Mouse (Mus musculus) MN1 (cell line): ENCODE data around the gene 4932438A13Rik.

ENCODE experiments used
- DNase-seq: peaks from one replicate; pipeline ENCODE4 v3.0.0-alpha.2; 2016; ENCODE audit warnings: low spot score

Gene 4932438A13Rik

GRCm38 (mm10) chr3:36862721-36863275 is at the start of gene 4932438A13Rik:
TSS of gene 4932438A13Rik (plus strand) at chr3:36863104.
- peak; percentile 98 for DNase-seq

GRCm38 (mm10) chr3:36816633-36817032 is 46.3 kb upstream of the 4932438A13Rik start:
- no peak for DNase-seq

- no peak for DNase-seq
These were observed 43.5 kb upstream of the 4932438A13Rik start for GRCm38 (mm10) chr3:36819402-36819801.

GRCm38 (mm10) chr3:36821037-36821436 is 41.9 kb upstream of the 4932438A13Rik start:
- DNase-seq = no peak

- no peak for DNase-seq
These were observed 37.8 kb upstream of the 4932438A13Rik start for GRCm38 (mm10) chr3:36825098-36825497.

GRCm38 (mm10) chr3:36825554-36825953 is 37.4 kb upstream of the 4932438A13Rik start:
- DNase-seq = no peak

- DNase-seq = no peak
These were observed 35.5 kb upstream of the 4932438A13Rik start for GRCm38 (mm10) chr3:36827274-36828025.

GRCm38 (mm10) chr3:36830218-36830617 is 32.7 kb upstream of the 4932438A13Rik start:
- no peak for DNase-seq

- DNase-seq = no peak
These were observed 28.5 kb upstream of the 4932438A13Rik start for GRCm38 (mm10) chr3:36834426-36834825.

GRCm38 (mm10) chr3:36834832-36835231 is 28.1 kb upstream of the 4932438A13Rik start:
- no peak for DNase-seq

GRCm38 (mm10) chr3:36835525-36836203 is 27.2 kb upstream of the 4932438A13Rik start:
- DNase-seq = no peak

- no peak for DNase-seq
These were observed 26.1 kb upstream of the 4932438A13Rik start for GRCm38 (mm10) chr3:36836833-36837232.

- DNase-seq = peak; percentile 70
These were observed 22.0 kb upstream of the 4932438A13Rik start for GRCm38 (mm10) chr3:36840650-36841555.

GRCm38 (mm10) chr3:36853733-36854440 is 9.0 kb upstream of the 4932438A13Rik start:
- peak; percentile 46 for DNase-seq

GRCm38 (mm10) chr3:36861411-36862410 is 1.2 kb upstream of the 4932438A13Rik start:
- DNase-seq = no peak

GRCm38 (mm10) chr3:36863427-36863826 is 523 bp downstream of the 4932438A13Rik start:
- DNase-seq = peak; percentile 32

GRCm38 (mm10) chr3:36863881-36864280 is 977 bp downstream of the 4932438A13Rik start:
- no peak for DNase-seq

GRCm38 (mm10) chr3:36864466-36864865 is 1.6 kb downstream of the 4932438A13Rik start:
- no peak for DNase-seq

GRCm38 (mm10) chr3:36905372-36905771 is 42.5 kb downstream of the 4932438A13Rik start:
- DNase-seq = no peak

GRCm38 (mm10) chr3:36917832-36918231 is 54.9 kb downstream of the 4932438A13Rik start:
- no peak for DNase-seq
